Mouse (Mus musculus): ENCODE measurements around the gene Ccdc85a.
A peak's percentile ranks its signal among the peaks of the same experiment; 100 is the strongest.
"Not testable (repeated sequence)": the region's sequence is repeated elsewhere in the genome, so short reads cannot be mapped to it uniquely, and the experiment has no call there.

Ccdc85a gene

GRCm38 (mm10) chr11:28422451-28423231 is 161.5 kb downstream of the Ccdc85a start:
- DNase-seq, result peak in 1 of 2 experiments; percentile 7

DNA sequence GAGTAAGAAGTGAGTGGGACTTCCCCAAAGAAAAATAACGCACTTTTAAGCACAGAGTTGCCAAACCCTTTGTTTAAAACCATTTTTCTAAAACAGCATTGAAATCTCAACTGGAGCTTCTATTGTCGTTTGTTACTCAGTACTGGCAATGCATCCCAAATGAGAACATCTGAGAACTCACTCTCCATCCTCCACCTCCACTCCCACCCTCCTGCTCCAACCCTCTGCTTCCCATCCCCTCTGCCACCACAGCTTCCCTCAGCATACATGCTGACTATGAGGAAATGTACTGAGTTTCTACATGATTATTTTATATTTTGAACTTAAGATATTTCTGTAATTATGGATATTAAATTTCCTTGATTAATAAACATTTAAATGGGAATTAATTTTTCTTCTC is 168.3 kb downstream of the Ccdc85a start:
- no peak for DNase-seq

DNA sequence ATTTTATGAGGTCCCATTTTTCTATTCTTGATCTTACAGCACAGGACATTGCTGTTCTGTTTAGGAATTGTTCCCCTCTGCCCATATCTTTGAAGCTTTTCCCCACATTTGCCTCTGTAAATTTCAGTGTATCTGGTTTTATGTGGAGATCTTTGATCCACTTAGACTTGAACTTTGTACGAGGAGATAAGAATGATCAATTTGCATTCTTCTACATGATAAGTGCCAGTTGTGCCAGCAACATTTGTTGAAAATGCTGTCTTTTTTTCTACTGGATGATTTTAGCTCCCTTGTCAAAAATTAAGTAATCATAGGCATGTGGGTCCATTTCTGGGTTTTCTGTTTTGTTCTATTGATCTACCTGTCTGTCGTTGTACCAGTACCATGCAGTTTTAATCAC is 174.2 kb downstream of the Ccdc85a start:
- not testable (repeated sequence) for DNase-seq

DNA sequence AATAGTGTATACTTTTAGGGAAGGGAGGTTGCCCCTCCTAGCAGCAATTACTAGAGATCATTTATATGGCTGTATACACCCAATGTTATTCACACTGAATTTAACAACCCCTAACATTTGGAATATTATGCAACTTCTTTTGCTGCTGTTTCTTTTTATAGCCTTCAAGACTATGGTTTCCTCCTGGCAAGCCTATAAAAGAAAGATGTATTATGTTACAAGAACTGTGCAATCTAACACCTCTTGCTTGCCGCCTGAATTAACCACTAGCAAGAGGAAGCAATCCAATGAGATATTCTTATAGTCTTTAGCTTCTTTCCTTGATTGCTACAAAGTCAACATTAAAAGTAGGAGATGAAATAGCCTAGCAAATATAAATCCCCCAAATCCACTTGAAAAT is 187.0 kb downstream of the Ccdc85a start:
- no peak for DNase-seq

- DNase-seq, result no peak
These were observed 208.2 kb downstream of the Ccdc85a start for GRCm38 (mm10) chr11:28375891-28376290.

- no peak for DNase-seq
These were observed 209.5 kb downstream of the Ccdc85a start for GRCm38 (mm10) chr11:28374636-28375035.

DNA sequence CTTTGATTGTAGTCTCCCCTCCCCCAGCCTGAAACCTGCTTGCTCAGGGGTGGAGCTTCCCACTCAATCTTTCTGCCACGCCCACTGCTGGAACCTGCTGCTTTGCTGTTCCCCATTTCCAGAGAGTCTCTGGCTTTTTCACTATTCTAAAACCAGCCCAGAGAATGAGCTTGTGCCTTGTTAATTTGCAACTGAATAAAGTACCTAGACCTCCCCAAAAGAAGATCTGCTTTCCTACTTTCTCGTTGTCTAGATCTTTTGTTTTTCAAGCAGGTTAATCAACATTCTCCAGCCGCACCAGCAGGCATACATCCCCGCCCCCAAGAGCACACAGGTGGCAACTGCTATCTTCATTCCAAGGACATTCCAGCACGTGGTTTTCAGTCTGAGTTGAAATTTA is 212.7 kb downstream of the Ccdc85a start:
- DNase-seq, result not testable (repeated sequence)

DNA sequence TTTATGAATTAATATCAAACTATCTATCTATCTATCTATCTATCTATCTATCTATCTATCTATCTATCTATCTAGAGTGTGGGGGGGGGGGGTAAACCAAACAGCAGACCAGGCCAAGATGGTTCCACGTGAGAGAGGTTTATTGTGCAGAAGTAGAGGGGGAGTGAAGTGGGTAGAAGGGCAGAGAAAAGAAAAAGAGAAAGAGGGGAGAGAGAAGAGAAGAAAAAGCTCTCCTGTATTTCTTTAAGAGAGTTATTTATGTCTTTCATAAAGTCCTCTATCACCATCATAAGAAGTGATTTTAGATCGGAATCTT is 218.2 kb downstream of the Ccdc85a start:
- DNase-seq, result no peak

GRCm38 (mm10) chr11:28365209-28365928 is 218.8 kb downstream of the Ccdc85a start:
- DNase-seq, result peak; percentile 85 to 93

- no peak for DNase-seq
These were observed 240.7 kb downstream of the Ccdc85a start for GRCm38 (mm10) chr11:28343465-28343864.

- no peak for DNase-seq
These were observed 242.2 kb downstream of the Ccdc85a start for GRCm38 (mm10) chr11:28341887-28342286.

DNA sequence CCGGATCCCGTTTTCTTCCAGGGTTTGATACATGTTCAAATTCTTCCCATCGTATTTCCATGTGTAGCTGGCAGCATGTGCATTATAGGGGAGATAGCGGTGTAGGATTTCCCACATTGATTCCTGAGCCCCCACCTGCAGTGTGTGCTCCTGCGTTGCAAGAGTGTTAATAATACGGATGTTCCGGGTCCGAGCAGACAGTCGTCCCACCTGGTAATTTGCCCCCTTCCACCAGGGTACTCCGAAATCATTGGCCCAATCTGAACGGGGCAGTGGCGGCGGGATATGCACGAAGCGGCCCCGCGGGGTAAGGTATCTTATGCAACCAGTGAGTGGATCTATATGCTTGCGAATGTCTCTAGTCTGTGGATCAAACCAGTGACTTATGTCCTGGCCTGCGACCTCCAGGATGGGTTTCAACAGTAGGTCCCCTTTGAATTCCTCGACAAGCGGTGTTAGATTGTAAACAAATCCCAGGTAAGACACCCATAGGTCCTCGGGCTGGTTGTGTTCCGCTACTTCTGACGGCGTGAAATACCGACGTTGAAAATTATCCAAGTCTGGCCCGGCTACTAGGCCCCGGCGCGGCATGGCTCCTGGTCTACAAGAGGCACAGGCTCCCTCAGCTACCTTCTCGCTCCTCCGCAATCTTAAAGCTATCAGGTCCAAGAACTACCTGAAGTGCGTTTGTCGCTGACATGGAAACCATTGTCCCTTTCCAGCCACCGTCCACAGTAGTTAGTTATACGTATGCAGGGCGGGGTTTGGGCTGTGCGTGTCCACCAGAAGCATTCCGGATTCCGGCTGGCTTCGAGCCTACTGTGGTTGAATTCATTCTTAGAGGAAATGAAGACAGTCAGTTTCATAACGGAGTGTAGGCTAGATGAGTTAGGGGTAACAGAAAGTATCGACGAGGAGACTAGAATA is 244.6 kb downstream of the Ccdc85a start, which contains the start of gene Gm6685:
Gm6685 (minus strand) TSS at position 644 of the 927 bp plus-strand sequence.
- DNase-seq, result not testable (repeated sequence)
